Mouse (Mus musculus) midbrain, embryonic 13.5 days (tissue): ENCODE data around the gene Lpcat4. TPM values are rescaled to one million over a fixed set of nuclear protein-coding genes. Genes with fewer than 3 reads are reported as not detected.

ENCODE experiments used
- ATAC-seq: fragments of 200-750 bp; cut with Nextera tagmentation; 2 replicates; pipeline ENCODE4 v1.8.0; 2017; ENCODE audit warnings: mild to moderate bottlenecking, moderate TSS enrichment, moderate library complexity
- H3K27ac ChIP-seq: fragments of 300-500 bp; sonication (generic); 2 replicates; pipeline ENCODE4 v1.5.1; 2015; ENCODE audit warnings: inconsistent platforms, mild to moderate bottlenecking, moderate library complexity
- H3K27me3 ChIP-seq: fragments of 300-500 bp; sonication (generic); 2 replicates; pipeline ENCODE4 v1.6.1; 2015; ENCODE audit warnings: mild to moderate bottlenecking, inconsistent platforms
- H3K36me3 ChIP-seq: fragments of 300-500 bp; sonication (generic); 2 replicates; pipeline ENCODE4 v1.6.1; 2015; ENCODE audit warnings: mild to moderate bottlenecking, inconsistent platforms
- H3K4me1 ChIP-seq: fragments of 300-500 bp; sonication (generic); replicated peaks from 2 replicates; pipeline ENCODE4 v1.6.1; 2015; ENCODE audit warnings: inconsistent platforms
- H3K4me2 ChIP-seq: fragments of 300-500 bp; sonication (generic); replicated peaks from 2 replicates; pipeline ENCODE4 v1.6.1; 2015; ENCODE audit warnings: moderate library complexity, mild to moderate bottlenecking, inconsistent platforms
- H3K4me3 ChIP-seq: fragments of 300-500 bp; sonication (generic); replicated peaks from 2 replicates; pipeline ENCODE4 v1.5.1; 2015; ENCODE audit warnings: mild to moderate bottlenecking, inconsistent platforms
- H3K9ac ChIP-seq: fragments of 300-500 bp; sonication (generic); replicated peaks from 2 replicates; pipeline ENCODE4 v1.6.1; 2015; ENCODE audit warnings: mild to moderate bottlenecking, inconsistent platforms
- H3K9me3 ChIP-seq: fragments of 300-500 bp; sonication (generic); 2 replicates; pipeline ENCODE4 v1.6.1; 2016; ENCODE audit warnings: mild to moderate bottlenecking, inconsistent platforms
- WGBS: fragments of 180-500 bp; shearing (Covaris S2); methylation state at CpG from one replicate; pipeline ENCODE4 v1.1.7; 2015; 5-methylcytosine and 5-hydroxymethylcytosine counted together
- polyA plus RNA-seq: library from polyadenylated mRNA; unstranded; fragments of >200 nt; fragmentation: Nextera tagmentation; extraction: Ambion mirVana; gene quantifications from 2 replicates; pipeline ENCODE4 v1.2.1, GENCODE M21; 2015

Gene Lpcat4
- polyA plus RNA-seq, 1 experiment from 2014 or later: 13.7 TPM

DNA sequence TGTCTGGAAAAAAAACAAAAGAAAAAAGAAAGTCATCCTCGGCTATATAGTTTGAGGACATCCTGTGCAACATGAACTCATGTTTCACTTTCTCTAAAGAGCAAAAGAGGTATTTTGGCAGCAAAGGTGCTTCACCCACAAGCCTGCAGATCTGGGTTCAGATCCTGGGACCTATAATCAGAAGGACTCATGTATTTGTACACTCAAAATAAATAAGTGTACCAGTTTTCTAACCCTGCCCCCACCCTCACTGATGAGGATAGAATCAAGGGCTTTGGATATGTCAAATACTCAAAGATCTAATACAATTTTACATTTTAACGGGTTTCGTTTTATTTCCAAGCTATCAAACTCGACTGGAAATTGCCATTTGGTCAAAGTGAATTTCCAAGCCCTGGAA is 25.1 kb downstream of the Lpcat4 start:
- 83% methylated on average over 4 of the region's 4 CpGs for WGBS

GRCm38 (mm10) chr2:112265448-112266241 is 26.4 kb downstream of the Lpcat4 start, which contains the start of gene Slc12a6:
TSS of gene Slc12a6 (plus strand) at chr2:112265825.
- Histone ChIP-seq H3K9me3 (no peaks in the 10 kb centered on the region), H3K9ac (peak within 1 kb of the TSS; percentile 87), H3K4me1 (peaks cover 59% of the 10 kb centered on the region), H3K4me2 (peak within 1 kb of the TSS; percentile 89), H3K4me3 (peak within 1 kb of the TSS; percentile 86), H3K36me3 (no peaks in the 10 kb centered on the region), H3K27ac (peak within 1 kb of the TSS; percentile 93), H3K27me3 (no peaks in the 10 kb centered on the region)
- ATAC-seq: peak; percentile 96
- WGBS: under 1% methylated on average over 67 of the region's 85 CpGs

More for the DNA sequence above, 25.1 kb downstream of the Lpcat4 start:
- no peak for ATAC-seq
- no peak overlapping the region for H3K9ac ChIP-seq
- H3K4me2 ChIP-seq: no peak overlapping the region
- H3K36me3 ChIP-seq: no peaks in the 10 kb centered on the region
- no peak overlapping the region for H3K27ac ChIP-seq
- no peak overlapping the region for H3K4me3 ChIP-seq
- no peaks in the 10 kb centered on the region for H3K27me3 ChIP-seq
- peaks cover 47% of the 10 kb centered on the region for H3K4me1 ChIP-seq
- no peaks in the 10 kb centered on the region for H3K9me3 ChIP-seq

GRCm38 (mm10) chr2:112266242-112266592 is 26.9 kb downstream of the Lpcat4 start, which contains the start of gene Gm21985:
TSS of gene Gm21985 (plus strand) at chr2:112266314.
- Histone ChIP-seq H3K4me3 (peak within 1 kb of the TSS; percentile 86), H3K27ac (peak within 1 kb of the TSS; percentile 93), H3K9me3 (no peaks in the 10 kb centered on the region), H3K27me3 (no peaks in the 10 kb centered on the region), H3K9ac (peak within 1 kb of the TSS; percentile 87), H3K4me1 (peaks cover 60% of the 10 kb centered on the region), H3K36me3 (no peaks in the 10 kb centered on the region), H3K4me2 (peak within 1 kb of the TSS; percentile 89)
- ATAC-seq: peak; percentile 44
- 1% methylated on average over 11 of the region's 11 CpGs for WGBS

- no peak for ATAC-seq
- Histone ChIP-seq H3K9me3 (no peaks in the 10 kb centered on the region), H3K27me3 (no peaks in the 10 kb centered on the region), H3K4me3 (peak overlapping the region; percentile 86), H3K9ac (peak overlapping the region; percentile 87; the same call in 1 of the 2 replicates), H3K4me1 (peaks cover 63% of the 10 kb centered on the region), H3K27ac (no peak overlapping the region), H3K4me2 (peak overlapping the region; percentile 89), H3K36me3 (no peaks in the 10 kb centered on the region)
- 62% methylated on average over 10 of the region's 10 CpGs for WGBS
Observed at GRCm38 (mm10) chr2:112266780-112267179, 27.5 kb downstream of the Lpcat4 start.

GRCm38 (mm10) chr2:112267547-112268269 is 28.4 kb downstream of the Lpcat4 start:
- ATAC-seq: no peak
- H3K9ac ChIP-seq: no peak overlapping the region
- H3K9me3 ChIP-seq: no peaks in the 10 kb centered on the region
- H3K27me3 ChIP-seq: no peaks in the 10 kb centered on the region
- peaks cover 59% of the 10 kb centered on the region for H3K4me1 ChIP-seq
- no peak overlapping the region for H3K27ac ChIP-seq
- no peaks in the 10 kb centered on the region for H3K36me3 ChIP-seq
- peak overlapping the region; percentile 89 for H3K4me2 ChIP-seq
- H3K4me3 ChIP-seq: peak overlapping the region; percentile 86
- 82% methylated on average over 8 of the region's 8 CpGs for WGBS

DNA sequence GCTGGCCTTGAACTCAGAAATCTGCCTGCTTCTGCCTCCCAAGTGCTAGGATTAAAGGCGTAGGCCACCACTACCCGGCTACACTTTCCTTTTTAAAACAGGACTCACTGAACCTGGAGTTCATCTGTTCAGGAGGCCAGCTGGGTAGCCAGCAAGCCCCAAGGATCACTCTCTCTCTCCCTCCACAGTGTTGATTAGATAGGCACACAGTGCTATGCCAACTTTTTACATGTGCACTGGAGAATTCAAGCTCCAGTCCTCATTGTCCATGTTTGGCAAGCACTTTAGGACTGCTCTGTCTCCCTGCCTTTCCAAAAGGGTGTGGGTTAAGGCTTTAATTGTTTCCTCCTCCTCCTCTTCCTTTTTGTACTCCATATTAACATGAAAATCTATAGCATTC is 30.7 kb downstream of the Lpcat4 start:
- no peak for ATAC-seq
- H3K36me3 ChIP-seq: no peaks in the 10 kb centered on the region
- 88% methylated on average over 2 of the region's 2 CpGs for WGBS
- H3K9ac ChIP-seq: no peak overlapping the region
- peaks cover 48% of the 10 kb centered on the region for H3K4me1 ChIP-seq
- H3K4me3 ChIP-seq: no peak overlapping the region
- H3K27me3 ChIP-seq: no peaks in the 10 kb centered on the region
- H3K9me3 ChIP-seq: no peaks in the 10 kb centered on the region
- peak overlapping the region; percentile 22 for H3K4me2 ChIP-seq
- H3K27ac ChIP-seq: no peak overlapping the region

GRCm38 (mm10) chr2:112272909-112273308 is 33.6 kb downstream of the Lpcat4 start:
- Histone ChIP-seq H3K9ac (no peak overlapping the region), H3K4me1 (peaks cover 26% of the 10 kb centered on the region), H3K9me3 (no peaks in the 10 kb centered on the region), H3K27ac (no peak overlapping the region), H3K27me3 (no peaks in the 10 kb centered on the region), H3K36me3 (no peaks in the 10 kb centered on the region), H3K4me3 (no peak overlapping the region), H3K4me2 (no peak overlapping the region)
- 91% methylated on average over 2 of the region's 2 CpGs for WGBS
- no peak for ATAC-seq

- H3K4me3 ChIP-seq: no peak overlapping the region
- H3K9ac ChIP-seq: no peak overlapping the region
- H3K36me3 ChIP-seq: no peaks in the 10 kb centered on the region
- H3K9me3 ChIP-seq: no peaks in the 10 kb centered on the region
- no peaks in the 10 kb centered on the region for H3K27me3 ChIP-seq
- ATAC-seq: no peak
- H3K4me1 ChIP-seq: peaks cover 22% of the 10 kb centered on the region
- H3K4me2 ChIP-seq: no peak overlapping the region
- WGBS: 89% methylated on average over 6 of the region's 6 CpGs
- no peak overlapping the region for H3K27ac ChIP-seq
Observed at GRCm38 (mm10) chr2:112273474-112273873, 34.2 kb downstream of the Lpcat4 start.

GRCm38 (mm10) chr2:112276870-112277269 is 37.6 kb downstream of the Lpcat4 start:
- ATAC-seq: no peak
- Histone ChIP-seq H3K27me3 (no peaks in the 10 kb centered on the region), H3K4me2 (no peak overlapping the region), H3K9ac (no peak overlapping the region), H3K4me3 (no peak overlapping the region), H3K36me3 (no peaks in the 10 kb centered on the region), H3K9me3 (no peaks in the 10 kb centered on the region), H3K4me1 (no peaks in the 10 kb centered on the region), H3K27ac (no peak overlapping the region)
- 95% methylated on average over 3 of the region's 3 CpGs for WGBS

- ATAC-seq: no peak
- Histone ChIP-seq H3K4me2 (no peak overlapping the region), H3K4me3 (no peak overlapping the region), H3K4me1 (peaks cover 12% of the 10 kb centered on the region), H3K27me3 (no peaks in the 10 kb centered on the region), H3K36me3 (no peaks in the 10 kb centered on the region), H3K9me3 (no peaks in the 10 kb centered on the region), H3K27ac (no peak overlapping the region), H3K9ac (no peak overlapping the region)
- WGBS: 85% methylated on average over 1 of the region's 1 CpGs
Observed at GRCm38 (mm10) chr2:112282846-112283245, 43.6 kb downstream of the Lpcat4 start.

DNA sequence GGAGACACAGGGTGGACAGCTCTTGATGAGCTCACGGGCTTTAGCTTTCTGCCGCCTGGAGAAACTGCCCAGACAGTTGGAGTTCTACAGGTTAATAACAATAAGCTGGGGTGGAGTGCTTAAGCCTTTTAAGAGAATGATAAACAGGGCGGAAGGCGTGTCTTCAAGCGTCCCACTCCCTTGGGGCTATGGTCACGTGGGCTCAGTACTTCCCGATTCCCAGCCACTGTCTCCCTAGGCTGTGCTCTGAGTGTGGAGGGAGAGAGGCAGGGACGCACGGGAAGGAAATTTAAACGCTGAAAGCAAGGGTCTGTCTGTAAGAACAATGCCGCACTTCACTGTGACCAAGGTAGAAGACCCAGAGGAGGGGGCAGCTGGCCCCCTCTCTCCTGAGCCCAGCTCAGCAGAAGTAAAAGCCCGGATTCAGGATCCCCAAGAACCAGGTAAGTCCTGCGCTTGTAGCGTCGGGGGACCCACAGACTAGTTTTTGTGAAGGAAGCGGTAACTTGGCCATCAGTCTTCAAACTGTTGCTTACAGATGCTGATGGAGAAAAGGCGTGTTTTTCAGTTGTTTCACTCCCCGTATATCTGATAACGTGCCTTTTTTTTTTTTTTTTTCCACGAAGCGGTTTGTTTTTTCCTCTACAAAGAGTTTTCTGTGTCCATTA is 45.2 kb downstream of the Lpcat4 start:
- 2% methylated on average over 21 of the region's 21 CpGs for WGBS
- Histone ChIP-seq H3K4me3 (peak overlapping the region; percentile 48), H3K9me3 (no peaks in the 10 kb centered on the region)

DNA sequence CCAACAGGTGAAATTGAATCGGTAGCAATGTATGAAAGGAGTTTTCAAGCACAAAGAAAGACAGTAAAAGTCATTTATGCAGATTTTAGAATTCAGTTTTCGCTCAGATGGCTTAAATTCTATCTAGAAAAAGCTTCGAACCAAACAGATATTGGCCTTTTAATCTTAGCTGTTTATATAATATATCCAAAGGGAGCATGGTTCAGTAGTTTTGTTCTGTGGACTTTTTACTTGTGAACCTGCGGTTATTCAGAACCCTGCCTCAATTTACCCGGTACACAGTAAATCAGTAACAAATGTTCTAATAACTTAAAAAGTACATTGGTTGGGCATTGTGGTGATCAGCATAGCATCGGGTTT is 45.7 kb downstream of the Lpcat4 start:
- no peak for ATAC-seq
- 58% methylated on average over 6 of the region's 6 CpGs for WGBS

More for the DNA sequence above, 45.2 kb downstream of the Lpcat4 start:
- Histone ChIP-seq H3K4me1 (peaks cover 12% of the 10 kb centered on the region), H3K27ac (no peak overlapping the region), H3K4me2 (peak overlapping the region; percentile 76), H3K36me3 (no peaks in the 10 kb centered on the region), H3K27me3 (no peaks in the 10 kb centered on the region), H3K9ac (peak overlapping the region; percentile 66)
- peak; percentile 94 for ATAC-seq

More for the DNA sequence above, 45.7 kb downstream of the Lpcat4 start:
- H3K27me3 ChIP-seq: no peaks in the 10 kb centered on the region
- no peaks in the 10 kb centered on the region for H3K9me3 ChIP-seq
- H3K36me3 ChIP-seq: no peaks in the 10 kb centered on the region
- no peak overlapping the region for H3K27ac ChIP-seq
- peak overlapping the region; percentile 48 for H3K4me3 ChIP-seq
- no peak overlapping the region for H3K9ac ChIP-seq
- peaks cover 12% of the 10 kb centered on the region for H3K4me1 ChIP-seq
- peak overlapping the region; percentile 76 for H3K4me2 ChIP-seq
